Mouse (Mus musculus) C2C12 (cell line): Measurements from ENCODE around the gene Adipor2. TPM values are rescaled to one million over a fixed set of nuclear protein-coding genes. Genes with fewer than 3 reads are reported as not detected.

ENCODE experiments used
- H3K27me3 ChIP-seq: one replicate; pipeline ENCODE4 v1.6.1; 2011; ENCODE audit not compliant: control insufficient read depth, insufficient read depth, insufficient read length
- H3K36me3 ChIP-seq: one replicate; pipeline ENCODE4 v1.6.1; 2011; ENCODE audit not compliant: control insufficient read depth, insufficient read depth
- H3K4me3 ChIP-seq: one replicate; pipeline ENCODE4 v1.5.1; 2011; ENCODE audit warnings: mild to moderate bottlenecking, control low read depth; ENCODE audit not compliant: poor library complexity, insufficient read depth, severe bottlenecking
- H3K79me2 ChIP-seq: one replicate; pipeline ENCODE4 v1.6.1; 2011; ENCODE audit not compliant: control insufficient read depth, insufficient read depth
- H3K79me3 ChIP-seq: one replicate; pipeline ENCODE4 v1.6.1; 2011; ENCODE audit warnings: low read depth, control low read depth
- H3ac ChIP-seq: one replicate; pipeline ENCODE3; 2011; ENCODE audit warnings: low read depth; ENCODE audit not compliant: control insufficient read depth, insufficient read length
- CEBPB ChIP-seq: IDR thresholded peaks from one replicate; pipeline ENCODE4 v1.6.1; 2011; ENCODE audit warnings: low read depth, mild to moderate bottlenecking, control low read depth, moderate library complexity
- CTCF ChIP-seq: IDR thresholded peaks from one replicate; pipeline ENCODE4 v1.5.1; 2011; ENCODE audit not compliant: control insufficient read depth, insufficient read depth, insufficient read length
- FOSL1 ChIP-seq: IDR thresholded peaks from one replicate; pipeline ENCODE4 v1.8.0; 2011; ENCODE audit warnings: mild to moderate bottlenecking, low read length; ENCODE audit not compliant: poor library complexity, insufficient read depth, severe bottlenecking
- MAX ChIP-seq: IDR thresholded peaks from one replicate; pipeline ENCODE4 v1.6.1; 2011; ENCODE audit warnings: mild to moderate bottlenecking, control low read depth
- MYOD1 ChIP-seq: IDR thresholded peaks from one replicate; pipeline ENCODE4 v1.6.1; 2011; ENCODE audit warnings: low read depth; ENCODE audit not compliant: control insufficient read depth, insufficient read length
- MYOG ChIP-seq: IDR thresholded peaks from one replicate; pipeline ENCODE4 v1.6.1; 2011; ENCODE audit not compliant: control insufficient read depth, insufficient read length; ENCODE audit errors: extremely low read depth
- USF1 ChIP-seq: IDR thresholded peaks from one replicate; pipeline ENCODE4 v1.6.1; 2011; ENCODE audit warnings: low read depth, mild to moderate bottlenecking, control low read depth, moderate library complexity
- long read RNA-seq, 2 experiments: library from polyadenylated mRNA; unstranded; transcript quantifications; one replicate each; pipeline ENCODE4 v2.0.0; 2019 to 2020
- polyA plus RNA-seq: library from polyadenylated mRNA; unstranded; fragments of >200 nt; fragmentation: generic; extraction: Trizol; gene quantifications from one replicate; pipeline ENCODE4 v1.2.1, GENCODE M21; 2012; ENCODE audit warnings: missing spikeins

Gene Adipor2
- polyA plus RNA-seq, result 28.0 TPM
- long read RNA-seq, experiment 1, transcript Adipor2-202 (8 exons, 3,489 nt), result major isoform, 7 of 14 reads
- long read RNA-seq, experiment 1, partial matches to known transcripts, result 2 of 14 reads
- long read RNA-seq, experiment 1, other reads (novel, unspliced or antisense), result 5 of 14 reads
- long read RNA-seq, experiment 2, transcript Adipor2-202 (8 exons, 3,489 nt), result major isoform, 28 of 45 reads
- long read RNA-seq, experiment 2, partial matches to known transcripts, result 4 of 45 reads
- long read RNA-seq, experiment 2, other reads (novel, unspliced or antisense), result 13 of 45 reads

GRCm38 (mm10) chr6:119417354-119417753 lies at the start of gene Adipor2:
TSS of gene Adipor2 (minus strand) at chr6:119417704.
- Histone ChIP-seq H3K36me3 (no peaks in the 10 kb centered on the region), H3K4me3 (no peak within 1 kb of the TSS), H3K79me3 (no peaks in the 10 kb centered on the region), H3K27me3 (no peaks in the 10 kb centered on the region), H3ac (no peak within 1 kb of the TSS), H3K79me2 (no peaks in the 10 kb centered on the region)
- no peak for TF ChIP-seq MYOD1
- TF ChIP-seq CEBPB, result no peak
- TF ChIP-seq MYOG, result no peak
- TF ChIP-seq FOSL1, result no peak
- TF ChIP-seq MAX, result no peak
- no peak for TF ChIP-seq USF1
- TF ChIP-seq CTCF, result no peak

- H3K27me3 ChIP-seq, result no peaks in the 10 kb centered on the region
- H3K79me3 ChIP-seq, result no peaks in the 10 kb centered on the region
- H3K4me3 ChIP-seq, result no peak overlapping the region
- H3K79me2 ChIP-seq, result no peaks in the 10 kb centered on the region
- no peaks in the 10 kb centered on the region for H3K36me3 ChIP-seq
- no peak for TF ChIP-seq MAX
- H3ac ChIP-seq, result no peak overlapping the region
Observed at GRCm38 (mm10) chr6:119466161-119466560, 48.7 kb upstream of the Adipor2 start.

DNA sequence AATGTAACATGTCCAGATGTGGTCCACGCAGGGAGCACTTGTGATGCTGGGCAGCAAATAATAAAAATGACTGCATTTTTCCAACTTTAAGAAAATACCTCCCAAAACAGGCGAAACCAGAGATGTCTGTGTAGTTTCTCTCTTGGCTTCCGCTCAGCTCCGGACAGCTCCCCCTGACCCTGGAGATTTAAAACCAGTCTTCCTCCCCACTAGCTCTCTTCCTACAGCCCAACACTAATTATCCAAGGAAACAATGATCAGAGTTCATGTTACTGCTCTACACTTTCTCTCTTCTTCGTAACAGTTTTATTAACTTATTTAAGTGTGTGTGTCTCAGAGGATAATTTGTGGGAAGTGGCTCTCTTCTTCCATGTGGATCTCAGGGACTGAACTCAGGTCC lies 42.9 kb upstream of the Adipor2 start:
- H3K36me3 ChIP-seq, result no peaks in the 10 kb centered on the region
- no peak for TF ChIP-seq USF1
- TF ChIP-seq CEBPB, result no peak
- TF ChIP-seq FOSL1, result no peak
- TF ChIP-seq CTCF, result no peak
- no peak for TF ChIP-seq MAX
- TF ChIP-seq MYOG, result no peak
- no peak for TF ChIP-seq MYOD1
- H3K27me3 ChIP-seq, result peaks cover 19% of the 10 kb centered on the region
- no peaks in the 10 kb centered on the region for H3K79me2 ChIP-seq
- no peaks in the 10 kb centered on the region for H3K79me3 ChIP-seq
- no peak overlapping the region for H3K4me3 ChIP-seq
- H3ac ChIP-seq, result no peak overlapping the region

- Histone ChIP-seq H3K4me3 (no peak overlapping the region), H3K79me3 (no peaks in the 10 kb centered on the region), H3ac (no peak overlapping the region), H3K79me2 (no peaks in the 10 kb centered on the region), H3K36me3 (no peaks in the 10 kb centered on the region), H3K27me3 (peaks cover 29% of the 10 kb centered on the region)
- TF ChIP-seq USF1, result no peak
- no peak for TF ChIP-seq FOSL1
- no peak for TF ChIP-seq CTCF
- TF ChIP-seq MAX, result no peak
- TF ChIP-seq MYOD1, result no peak
- no peak for TF ChIP-seq MYOG
- no peak for TF ChIP-seq CEBPB
Observed at GRCm38 (mm10) chr6:119459041-119459440, 41.5 kb upstream of the Adipor2 start.

DNA sequence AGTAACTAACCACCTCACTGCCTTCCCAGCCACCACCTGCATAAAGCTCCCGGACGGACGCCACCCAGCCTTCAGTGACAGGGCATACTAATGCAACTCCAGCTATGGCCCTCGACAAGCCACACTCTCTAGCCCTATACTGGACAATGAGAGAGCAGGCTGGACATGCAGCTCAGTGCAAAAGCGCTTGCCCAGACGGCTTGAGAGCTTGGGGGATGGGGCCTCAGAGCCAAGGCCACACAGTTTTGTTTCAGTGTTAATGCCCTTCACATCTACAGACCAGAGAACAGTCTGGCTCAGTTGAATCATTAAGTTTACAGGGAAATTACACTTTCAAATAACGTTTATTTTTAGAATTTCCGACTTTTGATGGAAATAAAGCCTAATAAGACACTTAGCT lies 40.7 kb upstream of the Adipor2 start:
- Histone ChIP-seq H3K79me3 (no peaks in the 10 kb centered on the region), H3K4me3 (no peak overlapping the region), H3K27me3 (peaks cover 29% of the 10 kb centered on the region), H3K79me2 (no peaks in the 10 kb centered on the region), H3K36me3 (no peaks in the 10 kb centered on the region), H3ac (no peak overlapping the region)
- no peak for TF ChIP-seq MYOD1
- no peak for TF ChIP-seq CTCF
- no peak for TF ChIP-seq MYOG
- no peak for TF ChIP-seq CEBPB

- Histone ChIP-seq H3K79me3 (no peaks in the 10 kb centered on the region), H3ac (no peak overlapping the region), H3K4me3 (no peak overlapping the region), H3K79me2 (no peaks in the 10 kb centered on the region), H3K36me3 (no peaks in the 10 kb centered on the region), H3K27me3 (peaks cover 33% of the 10 kb centered on the region)
- TF ChIP-seq MYOD1, result no peak
- no peak for TF ChIP-seq FOSL1
- TF ChIP-seq MYOG, result no peak
- TF ChIP-seq CEBPB, result no peak
- no peak for TF ChIP-seq CTCF
- no peak for TF ChIP-seq USF1
- no peak for TF ChIP-seq MAX
Observed at GRCm38 (mm10) chr6:119451981-119452499, 34.5 kb upstream of the Adipor2 start.
